Mouse (Mus musculus): ENCODE data around the gene Elp6.

The Elp6 gene

DNA sequence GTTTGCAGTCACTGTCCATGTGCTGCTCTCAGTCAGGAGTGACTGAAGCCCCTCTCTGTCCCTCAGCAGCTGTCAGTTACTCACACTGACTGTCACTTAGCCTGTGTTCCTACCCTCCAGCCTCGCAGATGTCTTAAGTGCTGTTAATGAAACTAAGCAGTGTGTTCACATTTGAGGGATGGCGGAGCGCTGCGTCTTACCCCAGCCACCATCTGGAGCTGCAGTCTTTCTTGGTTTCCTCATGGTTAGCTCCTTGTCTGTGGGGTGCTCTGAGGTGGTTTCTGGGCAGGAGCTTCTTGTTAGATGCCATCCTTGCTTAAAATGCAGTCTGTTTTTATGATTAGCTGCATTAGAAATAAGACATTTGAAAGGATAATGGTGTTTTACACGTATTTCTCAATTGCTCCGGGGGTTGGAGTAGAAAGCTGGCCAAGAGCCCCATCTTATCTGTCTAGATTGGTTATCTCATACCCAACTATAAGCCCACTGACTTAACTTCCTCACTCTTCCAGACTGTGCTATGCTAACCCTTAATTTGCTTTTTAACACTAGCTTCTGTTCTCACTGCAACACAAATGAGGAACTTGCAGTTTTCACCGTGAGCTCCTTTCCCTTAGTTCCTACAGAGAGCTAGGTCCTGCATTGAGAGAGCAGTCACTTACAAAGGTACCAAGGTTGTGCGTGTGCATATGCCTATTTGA, 47.1 kb downstream of the Elp6 start:
- DNase-seq (ENCODE audit: low spot score in 2 of 2), result no peak

DNA sequence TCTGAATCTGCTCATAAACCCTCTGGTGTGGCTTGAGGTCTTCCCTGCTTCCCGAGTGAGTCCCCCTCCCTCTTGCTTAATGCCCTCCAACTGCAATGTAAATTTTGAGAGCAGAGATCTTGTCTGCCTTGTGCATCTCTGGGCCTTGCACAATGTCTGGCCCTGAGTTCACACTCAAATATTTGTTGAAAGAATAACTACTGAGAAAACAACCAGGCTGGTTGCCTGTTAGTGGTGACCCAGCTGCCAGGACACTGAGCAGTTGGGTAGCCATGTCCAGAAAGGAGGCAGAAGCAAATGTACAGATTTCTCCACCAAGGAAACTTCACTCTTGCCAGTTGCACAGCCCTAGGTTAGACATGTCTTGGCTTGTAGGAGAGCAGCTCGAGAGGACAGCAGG, 53.4 kb downstream of the Elp6 start:
- no peak for DNase-seq (ENCODE audit: low spot score in 2 of 2)

DNA sequence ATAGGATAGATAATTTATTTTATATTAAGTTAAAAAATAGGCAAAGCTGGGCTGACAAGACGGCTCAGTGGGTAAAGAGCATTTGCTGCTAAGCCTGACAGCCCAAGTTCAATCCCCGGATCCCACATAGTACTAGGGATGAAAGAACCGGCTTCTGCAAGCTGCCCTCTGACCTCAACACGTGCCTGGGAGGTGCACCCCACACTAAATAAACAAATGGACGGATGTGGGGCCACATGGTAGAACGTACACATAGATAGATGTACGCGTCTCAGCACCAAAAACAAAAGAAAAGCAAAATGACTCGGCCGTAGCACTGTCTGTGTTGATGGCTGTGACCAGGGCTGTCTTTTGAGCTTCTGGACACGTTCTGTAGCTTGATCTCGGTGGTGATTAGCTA, 56.3 kb downstream of the Elp6 start:
- no peak for DNase-seq (ENCODE audit: low spot score in 2 of 2)

DNA sequence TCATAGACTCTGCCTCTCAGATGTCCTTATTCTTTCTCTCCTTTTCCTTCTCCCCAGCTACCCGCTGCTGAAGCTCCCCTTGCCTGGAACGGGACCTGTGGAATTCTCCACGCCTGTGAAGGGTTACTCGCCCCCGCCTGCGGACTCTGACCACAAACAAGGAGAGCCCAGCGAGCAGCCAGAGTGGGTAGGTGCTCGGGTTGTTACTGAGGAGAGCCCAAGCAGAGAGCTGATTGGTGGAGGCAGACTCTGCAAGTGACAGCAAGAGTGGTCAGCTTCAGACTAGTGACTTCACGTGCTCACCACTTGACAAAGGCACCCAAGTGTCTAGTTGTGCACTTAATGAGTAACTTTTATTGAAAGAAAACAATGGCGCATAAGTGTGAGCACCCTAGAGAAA, 57.4 kb downstream of the Elp6 start:
- no peak for DNase-seq (ENCODE audit: low spot score in 2 of 2)

DNA sequence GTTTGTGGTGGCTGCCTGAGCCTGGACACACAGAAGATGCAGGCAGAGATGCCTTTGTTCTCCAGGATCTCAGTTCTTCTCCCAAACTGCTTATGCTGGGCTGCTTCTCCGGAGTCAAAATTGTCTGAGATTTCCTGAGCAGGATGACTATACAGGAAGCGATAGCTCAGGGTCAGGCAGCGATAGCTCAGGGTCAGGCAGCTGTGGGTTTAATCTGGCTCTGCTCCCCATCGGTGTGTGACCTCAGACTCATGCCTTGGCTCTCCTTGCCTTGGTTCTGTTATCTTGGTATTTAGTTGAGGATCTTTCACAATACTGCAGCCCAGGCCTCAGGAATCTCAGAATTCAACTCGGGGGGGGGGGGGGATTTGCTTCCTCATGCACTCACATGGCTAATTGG, 61.8 kb downstream of the Elp6 start:
- no peak for DNase-seq (ENCODE audit: low spot score in 2 of 2)

DNA sequence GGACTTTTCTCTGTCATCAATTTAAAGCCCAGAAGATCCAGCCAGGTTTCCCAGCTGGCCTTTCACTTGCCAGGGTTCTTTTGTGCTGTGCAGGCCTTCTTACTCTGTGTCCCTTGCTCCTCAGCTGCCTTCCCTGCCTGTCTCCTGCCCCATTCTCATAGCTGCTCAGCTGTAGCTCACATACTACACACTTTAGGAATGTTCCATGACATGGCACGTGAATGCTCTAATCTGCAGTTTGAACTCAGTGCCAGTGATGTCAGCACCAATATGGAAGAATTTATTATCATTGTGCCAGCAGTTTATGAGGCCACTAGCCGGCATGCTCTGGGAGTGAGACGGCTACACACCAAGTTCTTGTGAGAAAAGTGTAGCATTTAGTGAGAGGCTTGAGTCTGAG, 64.9 kb downstream of the Elp6 start:
- no peak for DNase-seq (ENCODE audit: low spot score in 2 of 2)

Data from left cerebral cortex, adult 9 months (tissue).